Mouse (Mus musculus) megakaryocyte, adult 5-6 weeks (primary cell): ENCODE measurements around the gene Mrpl20. TPM values are rescaled to one million over a fixed set of nuclear protein-coding genes. Genes with fewer than 3 reads are reported as not detected.

ENCODE experiments used
- ATAC-seq: 2 replicates; pipeline ENCODE4 v1.8.0; 2016; ENCODE audit warnings: mild to moderate bottlenecking, inconsistent platforms; ENCODE audit not compliant: poor library complexity, severe bottlenecking
- total RNA-seq, 2 experiments: library from RNA; stranded (forward) in 1 of 2; stranded (reverse) in 1 of 2; fragments of 153-499, 151-499 nt in 1 of 2; fragments of 221-1000, 200-1000 nt in 1 of 2; gene quantifications; 2 replicates each; pipeline versions ENCODE4 v1.2.3 to v1.2.4; 2015 to 2017

Gene Mrpl20
- total RNA-seq, 2 experiments from 2014 or later, result 49.5 to 131 TPM

DNA sequence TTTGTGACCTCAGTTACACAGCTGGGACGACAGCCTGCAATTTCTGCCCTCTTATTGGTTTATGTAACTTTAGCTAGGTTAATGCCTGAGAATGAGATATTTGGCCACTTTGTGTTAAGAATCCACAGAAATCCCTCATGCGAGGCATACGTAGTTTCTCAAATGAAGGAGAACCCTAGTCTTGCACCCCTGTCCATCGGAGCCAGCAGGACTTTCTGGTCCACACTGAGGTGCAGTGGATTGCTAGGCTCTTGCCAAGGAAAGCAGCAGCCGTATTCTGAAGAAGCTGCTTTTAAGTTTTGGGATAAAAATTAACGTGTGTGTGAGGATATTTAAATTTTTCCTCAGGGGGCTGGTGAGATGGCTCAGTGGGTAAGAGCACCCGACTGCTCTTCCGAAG lies 27.9 kb downstream of the Mrpl20 start:
- no peak for ATAC-seq

GRCm38 (mm10) chr4:155831205-155831766 lies 28.6 kb downstream of the Mrpl20 start, which contains the start of gene Aurkaip1:
TSS of gene Aurkaip1 (plus strand) at chr4:155831272.
- ATAC-seq, result peak; percentile 85

- peak; percentile 33 for ATAC-seq
Observed at GRCm38 (mm10) chr4:155831831-155832230, 29.2 kb downstream of the Mrpl20 start.

DNA sequence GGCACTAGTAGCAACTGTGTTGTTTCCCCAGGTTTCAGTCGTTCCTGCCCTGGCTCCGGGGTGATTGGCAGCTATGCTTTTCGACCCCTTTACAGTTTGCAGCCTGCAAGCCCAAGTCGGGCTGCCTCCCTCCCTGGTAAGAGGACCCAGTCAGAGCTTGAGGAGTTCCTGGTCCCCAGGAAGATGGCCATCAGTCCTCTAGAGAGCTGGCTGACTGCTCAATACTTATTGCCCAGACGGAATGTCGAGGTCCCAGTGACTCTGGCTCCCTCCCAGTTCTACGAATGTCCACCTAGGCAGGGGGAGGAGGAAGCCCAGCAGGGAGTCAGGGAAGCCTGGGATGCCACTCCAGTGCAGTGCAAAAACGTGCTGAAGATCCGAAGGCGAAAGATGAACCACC lies 29.6 kb downstream of the Mrpl20 start:
- no peak for ATAC-seq

GRCm38 (mm10) chr4:155833234-155833633 lies 30.6 kb downstream of the Mrpl20 start:
- ATAC-seq, result peak; percentile 49

DNA sequence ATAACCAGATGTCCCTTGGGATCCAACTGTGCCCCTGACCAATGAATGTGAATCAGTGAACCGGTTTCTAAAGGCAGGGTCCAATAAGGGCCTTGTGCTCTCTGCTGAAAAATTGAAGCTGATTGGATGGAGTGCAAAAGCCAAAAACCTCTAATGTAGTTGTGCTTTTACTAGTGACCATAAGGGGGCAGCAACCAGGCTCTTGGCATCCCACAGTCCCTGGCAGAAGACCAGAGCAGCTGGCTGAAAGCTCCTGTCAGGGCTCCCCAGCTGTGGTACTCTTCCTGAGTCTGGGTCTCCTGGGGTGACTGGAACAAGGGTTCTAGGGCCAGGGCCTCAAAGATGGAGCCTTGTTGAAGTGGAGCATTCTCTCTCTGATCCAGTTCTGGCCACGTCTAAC lies 31.2 kb downstream of the Mrpl20 start:
- ATAC-seq, result peak; percentile 22

DNA sequence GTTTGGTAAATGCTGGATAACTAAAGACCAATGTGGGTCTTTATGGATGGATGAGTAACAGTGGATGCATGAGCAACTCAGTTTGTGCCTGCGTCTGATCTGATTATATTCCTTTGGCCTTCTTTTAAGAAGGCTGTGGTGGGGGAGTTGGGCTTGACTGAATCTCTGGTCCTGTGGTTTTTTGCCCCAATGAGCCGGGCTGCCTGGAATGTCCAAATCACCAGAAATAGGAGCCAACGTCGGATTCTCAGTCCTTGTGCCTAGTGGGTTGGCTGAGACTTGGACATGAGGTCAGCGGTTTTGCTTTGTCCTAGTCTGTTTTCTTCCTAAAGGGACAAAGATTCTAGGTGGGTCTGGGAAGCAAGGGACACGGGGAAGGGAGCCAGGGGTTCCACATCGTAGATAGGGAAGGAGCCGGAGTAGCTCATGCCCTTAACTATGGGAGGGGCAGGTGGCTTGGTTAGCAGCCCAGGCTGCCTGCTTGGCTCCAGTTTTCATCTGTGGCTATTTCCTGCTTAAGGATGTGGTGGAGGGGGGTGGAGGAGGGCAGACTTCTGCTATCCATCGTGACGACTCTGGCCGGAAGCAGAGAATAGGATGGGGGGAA lies 34.8 kb downstream of the Mrpl20 start:
- ATAC-seq, result peak; percentile 41

DNA sequence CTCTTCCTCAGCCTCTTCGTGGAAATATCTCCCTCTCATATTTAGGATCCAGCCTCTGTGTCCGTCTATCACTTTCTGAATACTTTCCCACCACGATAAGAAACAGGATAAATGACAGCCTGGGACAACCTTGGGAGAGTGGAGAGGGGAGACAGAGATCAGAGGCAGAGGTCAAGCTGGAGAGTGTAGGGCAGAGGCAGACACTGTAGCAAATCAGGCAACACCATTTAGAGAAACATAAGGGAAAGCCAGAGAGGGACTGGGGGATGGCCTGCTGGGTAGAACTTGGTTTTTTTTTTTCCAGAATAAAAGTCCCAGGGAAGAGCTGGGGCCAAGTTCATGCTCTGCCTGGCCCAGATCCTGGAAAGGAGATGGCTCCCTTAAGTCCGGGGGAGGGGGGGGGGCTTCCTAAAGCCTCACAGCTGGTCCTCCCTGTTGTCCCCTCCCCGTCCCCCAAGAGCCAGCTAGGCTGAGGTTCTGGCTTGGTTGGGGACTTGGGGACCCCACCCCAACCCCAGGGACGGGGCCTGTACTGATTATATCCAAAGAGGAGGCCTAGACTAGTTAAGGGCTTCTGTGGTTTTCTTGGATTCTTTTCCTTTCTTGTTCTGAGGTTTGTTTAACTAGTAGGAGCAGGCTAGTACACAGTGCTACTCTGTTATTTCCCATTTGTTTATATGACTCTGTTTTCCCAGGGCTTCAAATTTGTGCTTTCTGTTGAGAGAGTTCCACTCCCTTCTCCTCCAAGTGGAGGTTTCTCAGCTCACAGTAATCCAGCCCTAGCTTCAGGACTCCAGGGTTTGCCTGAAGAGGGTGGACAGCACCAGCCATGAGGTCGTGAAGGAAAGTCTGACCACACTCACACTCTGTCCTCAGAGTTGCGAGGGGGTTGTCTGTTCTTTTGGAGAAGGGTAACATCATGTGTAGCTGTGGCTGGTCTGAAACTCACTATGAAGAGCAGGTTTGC lies 35.8 kb downstream of the Mrpl20 start:
- ATAC-seq, result no peak

DNA sequence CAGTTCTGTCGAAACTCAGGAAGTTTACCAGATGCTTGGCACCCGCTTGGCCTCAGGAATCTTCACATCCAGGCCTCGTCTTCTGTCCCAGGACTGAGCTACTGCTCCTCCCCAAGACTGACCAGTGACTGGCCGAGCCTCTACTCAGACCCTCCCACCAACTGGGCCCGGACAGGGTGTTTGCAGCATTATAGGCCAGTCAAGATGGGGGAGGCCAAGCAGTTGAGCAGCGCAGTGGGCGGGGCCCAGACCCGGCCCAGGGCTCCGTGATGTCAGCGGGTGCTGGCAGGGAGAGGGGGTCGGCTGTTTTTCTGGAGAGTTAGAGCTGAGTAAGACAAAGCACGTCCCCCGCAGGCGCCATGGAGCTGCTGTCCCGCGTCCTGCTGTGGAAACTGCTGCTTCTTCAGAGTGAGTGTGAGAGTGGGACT lies 36.8 kb downstream of the Mrpl20 start, which contains the start of gene Mxra8:
Mxra8 (plus strand) TSS at position 198 of the 428 bp plus-strand sequence.
- ATAC-seq, result no peak

DNA sequence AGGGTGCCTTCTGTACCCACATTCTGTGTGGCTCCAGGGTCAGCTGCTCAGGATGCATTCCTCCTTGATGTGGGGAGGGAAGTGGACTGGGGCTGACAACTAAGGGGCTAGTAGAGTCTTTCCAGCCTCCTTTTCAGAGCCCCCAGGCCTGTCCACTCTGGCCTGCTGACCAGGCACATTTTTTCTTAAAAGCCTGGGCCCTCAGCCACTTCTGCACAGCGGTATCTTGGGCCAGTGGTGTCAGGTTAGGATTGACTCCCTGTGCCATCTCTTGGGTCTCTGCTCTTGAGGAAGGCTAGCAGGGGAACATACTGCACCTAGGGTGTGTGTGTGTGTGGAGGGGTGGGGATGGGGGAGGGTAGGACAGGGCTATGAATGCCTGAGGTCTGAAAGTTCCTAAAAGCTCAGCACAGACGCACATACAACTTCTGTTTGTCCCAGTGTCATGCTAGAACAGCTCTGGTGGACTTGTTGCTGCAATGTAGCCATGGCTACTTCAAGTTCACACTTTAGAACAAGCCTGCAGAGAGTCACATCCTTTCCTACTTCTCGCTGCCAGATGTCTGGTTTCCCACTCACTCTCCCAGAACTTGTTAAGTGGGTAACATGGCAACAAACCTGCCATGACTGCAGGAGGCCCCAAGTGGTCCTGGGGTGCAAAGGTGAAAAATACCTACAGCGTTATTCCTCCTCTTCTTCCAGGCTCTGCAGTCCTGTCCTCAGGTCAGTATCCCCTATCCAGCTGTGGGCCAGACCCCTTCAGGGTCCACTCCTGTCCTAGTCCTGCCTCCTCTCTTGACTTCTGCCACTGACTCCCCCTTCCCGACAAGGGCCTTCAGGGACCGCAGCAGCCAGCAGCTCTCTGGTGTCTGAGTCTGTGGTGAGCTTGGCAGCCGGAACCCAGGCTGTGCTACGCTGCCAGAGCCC lies 37.7 kb downstream of the Mrpl20 start:
- no peak for ATAC-seq

GRCm38 (mm10) chr4:155841003-155841454 lies 38.4 kb downstream of the Mrpl20 start:
- peak; percentile 76 for ATAC-seq

- 0 out of 2 replicates have a peak, but pooled peaks have one; percentile 1 for ATAC-seq
Observed at GRCm38 (mm10) chr4:155841651-155842270, 39.1 kb downstream of the Mrpl20 start.

GRCm38 (mm10) chr4:155843231-155843630 lies 40.6 kb downstream of the Mrpl20 start:
- ATAC-seq, result no peak

DNA sequence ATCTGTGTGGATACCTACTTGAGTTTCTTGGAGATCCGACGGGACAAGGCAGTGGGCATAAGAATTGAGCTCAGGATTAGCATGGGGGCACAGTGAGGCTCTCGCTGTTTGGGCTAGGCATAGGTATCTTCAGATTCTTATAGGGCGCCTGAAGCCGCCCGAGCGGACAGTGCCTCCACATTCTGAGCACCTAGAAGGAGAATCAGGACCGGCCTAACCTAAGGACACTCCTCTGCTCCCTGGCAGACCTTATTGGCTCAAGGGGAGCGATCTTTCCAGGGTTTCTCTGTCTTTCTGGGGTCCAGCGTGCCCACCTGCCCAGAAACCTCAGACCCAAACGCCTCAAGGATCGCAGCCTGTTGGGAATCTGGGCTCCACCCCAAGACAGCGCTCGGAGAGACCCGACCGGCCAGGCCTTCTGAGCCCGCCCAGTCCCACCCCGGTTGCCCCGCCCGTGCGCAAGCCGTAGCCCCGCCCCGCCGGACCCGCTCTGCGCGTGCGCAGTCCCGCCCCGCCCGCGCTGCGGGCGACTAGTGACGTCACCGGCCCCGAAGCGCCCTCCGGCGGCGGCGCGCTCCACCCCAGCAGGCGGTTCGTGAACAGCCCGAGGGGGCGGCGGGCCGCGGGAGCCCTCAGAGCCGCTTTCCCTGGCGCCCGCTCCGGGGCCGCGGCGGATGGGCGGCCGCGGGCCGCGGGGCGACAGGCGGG lies 44.3 kb downstream of the Mrpl20 start, which contains the start of gene Dvl1:
Dvl1 (plus strand) TSS at position 532 of the 708 bp plus-strand sequence.
- peak; percentile 78 for ATAC-seq

- peak; percentile 25 for ATAC-seq
Observed at GRCm38 (mm10) chr4:155847591-155848352, 45.1 kb downstream of the Mrpl20 start.

DNA sequence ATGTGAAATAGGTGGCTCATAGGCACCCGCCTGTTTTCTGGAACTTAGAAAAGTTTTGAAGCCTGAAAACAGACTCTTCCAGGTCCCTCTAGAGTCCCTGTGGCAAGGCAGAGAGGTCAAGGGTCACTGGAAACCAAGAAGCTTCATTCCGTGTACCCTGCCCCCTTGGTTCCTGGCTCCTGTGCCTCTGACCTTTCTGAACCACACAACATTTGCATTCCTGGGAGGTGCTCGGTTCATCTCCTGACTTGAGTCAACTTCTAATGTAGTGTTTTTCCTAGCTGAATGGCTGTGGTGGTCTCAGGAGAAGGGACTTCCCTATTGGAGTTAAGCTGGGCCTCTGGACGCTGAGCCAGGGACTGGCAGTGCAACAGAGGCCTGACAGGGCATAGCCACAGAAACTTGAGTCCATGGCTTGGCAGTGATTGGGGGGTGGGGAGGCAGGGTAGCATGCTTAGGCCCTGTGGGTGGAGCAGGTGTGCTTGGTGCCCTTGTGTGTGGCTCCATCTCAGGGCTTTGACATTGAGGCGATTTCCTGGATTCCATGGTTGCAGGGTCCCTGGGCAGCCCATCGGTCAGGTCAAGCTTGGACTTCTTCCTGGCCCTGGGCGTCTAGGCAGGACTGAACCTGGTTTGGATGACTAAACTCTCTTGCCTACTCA lies 45.9 kb downstream of the Mrpl20 start:
- ATAC-seq, result no peak

GRCm38 (mm10) chr4:155849391-155849790 lies 46.7 kb downstream of the Mrpl20 start:
- no peak for ATAC-seq
